Mouse (Mus musculus): Measurements from ENCODE around the gene Tyms. TPM values are rescaled to one million over a fixed set of nuclear protein-coding genes. Genes with fewer than 3 reads are reported as not detected.
A peak's percentile ranks its signal among the peaks of the same experiment; 100 is the strongest.

The Tyms gene
- polyA plus RNA-seq, 1 experiment from 2014 or later: 45.1 TPM

DNA sequence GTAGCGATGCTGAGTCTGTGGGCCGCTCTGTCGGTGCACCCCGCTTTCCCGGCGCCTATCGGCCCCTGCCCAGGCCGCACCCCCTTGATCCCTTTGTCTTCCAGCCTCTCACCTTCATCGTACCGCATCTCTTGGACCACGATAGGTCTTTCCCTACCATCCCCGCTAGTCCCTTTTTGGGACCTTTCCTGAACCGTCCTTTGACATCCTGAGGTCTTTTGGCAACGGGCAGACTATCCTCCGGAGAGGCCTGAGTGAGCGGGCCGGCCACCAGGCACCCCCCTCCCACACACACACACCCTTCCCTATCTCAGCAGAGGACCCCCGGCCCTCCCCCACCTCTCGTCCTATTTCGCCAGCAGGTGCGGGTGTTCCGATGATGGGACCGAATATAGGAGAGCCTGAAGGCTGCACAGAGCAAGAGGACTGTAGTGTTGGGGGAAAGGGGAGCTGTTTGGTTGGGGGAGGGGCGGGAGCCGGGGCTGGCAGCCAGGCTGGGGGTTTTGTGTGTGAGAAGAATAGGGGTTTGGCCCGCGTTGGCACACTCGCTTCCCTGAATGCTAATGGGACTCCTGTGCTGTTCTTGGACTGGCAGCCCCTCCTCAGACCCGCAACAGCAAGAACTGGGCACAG, 32.4 kb upstream of the Tyms start, which contains the start of gene 3110082J24Rik:
Gene 3110082J24Rik (minus strand): TSS at position 419 of the 633 bp plus-strand sequence.
- ATAC-seq (ENCODE audit: low FRiP score) (peak; percentile 52), DNase-seq (ENCODE audit: low spot score) (peak; percentile 63)
- WGBS: under 1% methylated on average over 29 of the region's 29 CpGs
- no peaks in the 10 kb centered on the region for H3K36me3 ChIP-seq (replicated peaks; ENCODE audit: control insufficient read depth, insufficient read depth)
- H3K9me3 ChIP-seq (ENCODE audit: control insufficient read depth, low read length): no peaks in the 10 kb centered on the region
- H3K9ac ChIP-seq: peak within 1 kb of the TSS; percentile 84
- H3K27me3 ChIP-seq (ENCODE audit: control insufficient read depth, insufficient read depth, low read length): no peaks in the 10 kb centered on the region
- peak within 1 kb of the TSS; percentile 97 for H3K4me2 ChIP-seq (replicated peaks)
- H3K27ac ChIP-seq: peak within 1 kb of the TSS; percentile 84
- H3K4me3 ChIP-seq (replicated peaks; ENCODE audit: low read length): peak within 1 kb of the TSS; percentile 70
- H3K4me1 ChIP-seq (replicated peaks; ENCODE audit: control insufficient read depth, insufficient read depth, low read length): peaks cover 35% of the 10 kb centered on the region

DNA sequence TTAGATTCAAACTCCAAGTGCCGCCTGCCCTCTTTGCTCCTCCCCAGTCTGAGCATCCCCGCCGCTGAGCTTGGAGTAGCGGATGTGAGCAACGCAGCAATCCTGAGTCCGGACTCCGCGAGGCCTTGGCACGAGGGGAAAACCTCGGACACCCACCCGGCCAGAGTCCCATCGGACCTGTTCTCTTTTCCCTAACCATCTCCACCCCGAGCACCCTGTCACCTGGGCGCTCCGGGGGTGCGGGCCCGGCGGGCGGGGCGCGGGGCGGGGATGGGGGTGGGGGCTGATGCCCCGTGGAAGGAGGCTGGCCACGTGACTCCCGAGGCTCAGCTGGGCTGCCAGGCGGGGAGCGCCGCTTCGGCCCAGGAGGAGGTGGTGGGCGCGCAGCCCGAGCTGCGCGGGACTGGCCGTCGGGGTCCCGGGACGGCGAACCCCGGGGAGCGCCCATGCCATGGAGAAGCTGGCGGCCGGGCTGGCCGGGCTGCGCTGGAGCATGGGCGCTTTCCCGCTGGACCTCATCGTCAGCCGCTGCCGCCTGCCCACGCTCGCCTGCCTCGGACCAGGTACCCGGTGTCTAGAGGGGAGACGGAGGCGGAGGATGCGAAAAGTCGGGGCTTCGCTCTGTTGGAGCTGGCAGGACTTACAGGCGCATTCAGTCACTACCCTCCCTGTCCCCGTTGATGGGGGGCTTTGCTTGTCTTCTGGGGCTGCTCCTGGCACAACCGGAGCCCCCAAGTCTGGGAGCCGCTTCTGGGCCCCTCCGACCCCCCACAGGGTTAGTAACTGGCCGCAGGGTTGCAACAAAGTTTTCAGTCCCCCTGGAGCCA, 31.6 kb upstream of the Tyms start, which contains the start of gene Garem2:
Gene Garem2 (plus strand): TSS at position 321 of the 827 bp plus-strand sequence.
- H3K36me3 ChIP-seq (replicated peaks; ENCODE audit: control insufficient read depth, insufficient read depth): no peaks in the 10 kb centered on the region
- peaks cover 28% of the 10 kb centered on the region for H3K4me1 ChIP-seq (replicated peaks; ENCODE audit: control insufficient read depth, insufficient read depth, low read length)
- DNase-seq (ENCODE audit: low spot score): peak; percentile 52
- peak; percentile 38; the same call in 1 of the 2 replicates for ATAC-seq (ENCODE audit: low FRiP score)
- peak within 1 kb of the TSS; percentile 84 for H3K9ac ChIP-seq
- peak within 1 kb of the TSS; percentile 97 for H3K4me2 ChIP-seq (replicated peaks)
- peak within 1 kb of the TSS; percentile 84 for H3K27ac ChIP-seq
- H3K4me3 ChIP-seq (replicated peaks; ENCODE audit: low read length): peak within 1 kb of the TSS; percentile 70
- no peaks in the 10 kb centered on the region for H3K9me3 ChIP-seq (ENCODE audit: control insufficient read depth, low read length)
- under 1% methylated on average over 55 of the region's 65 CpGs for WGBS
- H3K27me3 ChIP-seq (ENCODE audit: control insufficient read depth, insufficient read depth, low read length): no peaks in the 10 kb centered on the region

DNA sequence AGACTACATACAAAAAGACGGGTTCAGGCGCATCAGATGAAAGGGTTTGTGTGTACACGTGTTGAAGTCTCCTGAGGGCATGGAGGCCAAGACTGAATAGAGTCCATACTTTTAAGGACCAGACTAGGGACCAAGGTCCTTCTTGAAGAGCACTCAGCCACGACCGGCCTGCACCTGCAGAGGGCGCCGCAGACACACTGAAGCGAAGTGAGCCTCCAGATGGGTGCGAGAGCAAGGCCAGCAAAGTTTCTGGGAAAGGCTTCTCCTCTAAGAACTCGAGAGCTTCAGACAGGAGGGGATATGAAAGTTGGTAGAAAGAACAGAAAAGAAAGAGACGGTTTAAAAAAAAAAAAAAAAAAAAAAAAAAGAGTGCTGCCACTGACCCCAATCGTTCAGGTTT, 30.9 kb upstream of the Tyms start:
- WGBS: 1% methylated on average over 12 of the region's 12 CpGs
- peaks cover 26% of the 10 kb centered on the region for H3K4me1 ChIP-seq (replicated peaks; ENCODE audit: control insufficient read depth, insufficient read depth, low read length)
- no peaks in the 10 kb centered on the region for H3K36me3 ChIP-seq (replicated peaks; ENCODE audit: control insufficient read depth, insufficient read depth)
- DNase-seq (ENCODE audit: low spot score) (peak; percentile 68), ATAC-seq (ENCODE audit: low FRiP score) (no peak)
- no peaks in the 10 kb centered on the region for H3K27me3 ChIP-seq (ENCODE audit: control insufficient read depth, insufficient read depth, low read length)
- peak overlapping the region; percentile 97 for H3K4me2 ChIP-seq (replicated peaks)
- no peak overlapping the region for H3K9ac ChIP-seq
- H3K4me3 ChIP-seq (replicated peaks; ENCODE audit: low read length): peak overlapping the region; percentile 70
- no peak overlapping the region for H3K27ac ChIP-seq
- no peaks in the 10 kb centered on the region for H3K9me3 ChIP-seq (ENCODE audit: control insufficient read depth, low read length)

DNA sequence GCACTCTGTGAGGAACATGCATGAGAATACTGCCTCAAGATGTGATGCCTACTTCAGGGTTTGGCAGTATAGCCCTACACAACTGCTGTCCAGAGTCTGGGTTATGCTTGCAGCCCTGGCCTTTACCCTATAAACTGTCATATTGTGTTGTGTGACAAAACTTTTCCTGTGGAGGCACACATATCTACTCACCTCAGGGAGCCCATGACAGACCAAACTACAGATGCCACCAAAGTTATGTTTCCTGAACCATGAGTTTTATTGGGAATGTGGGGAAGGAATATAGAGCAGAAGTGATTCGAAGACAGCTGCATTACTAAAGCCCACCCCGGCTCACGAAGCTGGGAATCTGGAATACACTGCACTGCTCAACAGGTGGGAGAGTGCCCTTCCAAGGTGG, 29.9 kb upstream of the Tyms start:
- Histone ChIP-seq H3K9me3 (ENCODE audit: control insufficient read depth, low read length) (no peaks in the 10 kb centered on the region), H3K27ac (no peak overlapping the region), H3K4me1 (replicated peaks; ENCODE audit: control insufficient read depth, insufficient read depth, low read length) (peaks cover 26% of the 10 kb centered on the region), H3K36me3 (replicated peaks; ENCODE audit: control insufficient read depth, insufficient read depth) (no peaks in the 10 kb centered on the region), H3K4me3 (replicated peaks; ENCODE audit: low read length) (no peak overlapping the region), H3K4me2 (replicated peaks) (no peak overlapping the region), H3K9ac (no peak overlapping the region), H3K27me3 (ENCODE audit: control insufficient read depth, insufficient read depth, low read length) (no peaks in the 10 kb centered on the region)
- WGBS: 86% methylated on average over 3 of the region's 3 CpGs
- DNase-seq (ENCODE audit: low spot score): no peak
- ATAC-seq (ENCODE audit: low FRiP score): no peak

DNA sequence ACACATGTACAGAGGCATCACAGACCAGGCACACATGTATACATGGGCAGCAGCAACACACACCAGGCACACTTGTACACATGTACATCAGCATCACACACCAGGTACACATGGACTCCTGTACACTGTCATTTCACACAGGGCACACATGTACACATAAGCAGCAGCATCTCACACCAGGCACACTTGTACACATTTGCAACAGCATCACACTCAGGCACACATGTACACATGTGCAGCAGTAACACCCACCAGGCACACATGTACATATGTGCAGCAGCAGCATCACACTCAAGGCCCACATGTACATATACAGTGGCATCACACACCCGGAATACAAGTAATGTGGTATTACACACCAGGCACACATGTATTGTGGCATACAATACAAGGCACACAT, 24.8 kb upstream of the Tyms start:
- Histone ChIP-seq H3K9ac (no peak overlapping the region), H3K36me3 (replicated peaks; ENCODE audit: control insufficient read depth, insufficient read depth) (no peaks in the 10 kb centered on the region), H3K4me2 (replicated peaks) (no peak overlapping the region), H3K27ac (no peak overlapping the region), H3K4me3 (replicated peaks; ENCODE audit: low read length) (no peak overlapping the region), H3K4me1 (replicated peaks; ENCODE audit: control insufficient read depth, insufficient read depth, low read length) (no peaks in the 10 kb centered on the region), H3K9me3 (ENCODE audit: control insufficient read depth, low read length) (no peaks in the 10 kb centered on the region), H3K27me3 (ENCODE audit: control insufficient read depth, insufficient read depth, low read length) (no peaks in the 10 kb centered on the region)
- ATAC-seq (ENCODE audit: low FRiP score): no peak
- DNase-seq (ENCODE audit: low spot score): no peak
- 98% methylated on average over 1 of the region's 1 CpGs for WGBS

DNA sequence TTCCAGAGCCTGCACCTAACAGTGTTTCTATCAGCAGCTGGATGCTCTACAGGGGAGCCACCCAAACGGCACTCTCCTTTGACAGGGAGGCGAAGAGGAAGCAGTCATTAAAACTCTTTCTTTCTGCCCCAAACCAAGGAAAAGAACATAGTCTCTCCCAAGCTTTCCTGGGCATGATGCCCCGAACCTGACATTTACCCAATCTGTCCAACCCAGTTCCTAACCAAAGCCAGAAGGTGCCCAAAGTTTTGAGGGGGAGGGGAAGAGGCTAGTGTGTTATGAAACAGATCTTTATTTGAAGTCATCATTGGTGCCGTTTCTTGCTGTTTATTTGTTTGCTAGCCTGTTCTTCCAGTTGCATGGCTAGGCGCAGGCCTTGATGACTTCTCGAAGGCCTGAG, 22.3 kb upstream of the Tyms start:
- Histone ChIP-seq H3K4me2 (replicated peaks) (no peak overlapping the region), H3K4me3 (replicated peaks; ENCODE audit: low read length) (no peak overlapping the region), H3K9me3 (ENCODE audit: control insufficient read depth, low read length) (no peaks in the 10 kb centered on the region), H3K27me3 (ENCODE audit: control insufficient read depth, insufficient read depth, low read length) (no peaks in the 10 kb centered on the region), H3K4me1 (replicated peaks; ENCODE audit: control insufficient read depth, insufficient read depth, low read length) (no peaks in the 10 kb centered on the region), H3K27ac (no peak overlapping the region), H3K9ac (no peak overlapping the region), H3K36me3 (replicated peaks; ENCODE audit: control insufficient read depth, insufficient read depth) (no peaks in the 10 kb centered on the region)
- DNase-seq (ENCODE audit: low spot score) (no peak), ATAC-seq (ENCODE audit: low FRiP score) (no peak)
- 82% methylated on average over 6 of the region's 6 CpGs for WGBS

DNA sequence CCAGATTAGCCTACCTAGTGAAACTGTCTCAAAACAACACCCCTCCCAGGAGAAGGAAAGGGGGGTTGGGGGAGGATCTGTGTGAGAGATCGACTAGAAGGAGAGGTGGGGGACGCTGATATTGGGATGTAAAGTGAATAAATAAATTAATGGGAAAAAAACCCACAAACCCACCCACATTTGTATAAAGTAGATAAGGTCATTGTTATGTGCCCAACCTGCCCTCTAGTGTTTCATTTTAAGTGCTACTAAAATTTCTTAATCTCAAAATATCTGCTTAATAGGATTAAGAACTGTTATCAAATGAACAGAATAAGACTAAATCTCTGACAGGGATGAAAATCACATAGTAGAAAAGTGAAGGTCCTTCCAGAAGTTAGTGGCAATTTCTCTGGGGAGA, 21.0 kb upstream of the Tyms start:
- H3K36me3 ChIP-seq (replicated peaks; ENCODE audit: control insufficient read depth, insufficient read depth): no peaks in the 10 kb centered on the region
- H3K9me3 ChIP-seq (ENCODE audit: control insufficient read depth, low read length): no peaks in the 10 kb centered on the region
- no peaks in the 10 kb centered on the region for H3K4me1 ChIP-seq (replicated peaks; ENCODE audit: control insufficient read depth, insufficient read depth, low read length)
- no peaks in the 10 kb centered on the region for H3K27me3 ChIP-seq (ENCODE audit: control insufficient read depth, insufficient read depth, low read length)
- H3K27ac ChIP-seq: no peak overlapping the region
- ATAC-seq (ENCODE audit: low FRiP score) (no peak), DNase-seq (ENCODE audit: low spot score) (no peak)
- no peak overlapping the region for H3K9ac ChIP-seq
- no peak overlapping the region for H3K4me3 ChIP-seq (replicated peaks; ENCODE audit: low read length)
- H3K4me2 ChIP-seq (replicated peaks): no peak overlapping the region
- 68% methylated on average over 2 of the region's 2 CpGs for WGBS

DNA sequence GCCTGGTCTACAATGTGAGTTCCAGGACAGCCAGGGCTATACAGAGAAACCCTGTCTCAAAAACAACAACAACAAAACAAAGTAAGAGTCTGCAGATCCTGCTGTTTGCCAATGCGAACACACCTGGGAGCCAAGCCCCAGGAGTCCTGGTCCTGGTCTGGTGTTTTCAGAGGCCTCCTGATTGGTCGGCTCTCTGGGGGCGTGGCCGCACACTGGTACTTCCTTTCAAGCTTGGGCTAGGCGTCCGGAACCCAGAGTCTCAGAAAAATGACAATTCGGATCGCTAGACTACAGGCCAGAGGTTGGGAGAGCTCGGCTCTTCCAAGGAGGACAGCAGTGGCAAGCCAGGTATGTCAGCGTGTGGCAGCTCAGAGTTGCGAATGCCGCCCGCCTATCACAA, 19.3 kb upstream of the Tyms start:
- no peak for DNase-seq (ENCODE audit: low spot score)
- Histone ChIP-seq H3K36me3 (replicated peaks; ENCODE audit: control insufficient read depth, insufficient read depth) (no peaks in the 10 kb centered on the region), H3K4me3 (replicated peaks; ENCODE audit: low read length) (no peak overlapping the region), H3K27me3 (ENCODE audit: control insufficient read depth, insufficient read depth, low read length) (no peaks in the 10 kb centered on the region), H3K27ac (no peak overlapping the region), H3K9ac (no peak overlapping the region), H3K9me3 (ENCODE audit: control insufficient read depth, low read length) (no peaks in the 10 kb centered on the region), H3K4me1 (replicated peaks; ENCODE audit: control insufficient read depth, insufficient read depth, low read length) (no peaks in the 10 kb centered on the region), H3K4me2 (replicated peaks) (no peak overlapping the region)
- 67% methylated on average over 13 of the region's 13 CpGs for WGBS
- no peak for ATAC-seq (ENCODE audit: low FRiP score)

DNA sequence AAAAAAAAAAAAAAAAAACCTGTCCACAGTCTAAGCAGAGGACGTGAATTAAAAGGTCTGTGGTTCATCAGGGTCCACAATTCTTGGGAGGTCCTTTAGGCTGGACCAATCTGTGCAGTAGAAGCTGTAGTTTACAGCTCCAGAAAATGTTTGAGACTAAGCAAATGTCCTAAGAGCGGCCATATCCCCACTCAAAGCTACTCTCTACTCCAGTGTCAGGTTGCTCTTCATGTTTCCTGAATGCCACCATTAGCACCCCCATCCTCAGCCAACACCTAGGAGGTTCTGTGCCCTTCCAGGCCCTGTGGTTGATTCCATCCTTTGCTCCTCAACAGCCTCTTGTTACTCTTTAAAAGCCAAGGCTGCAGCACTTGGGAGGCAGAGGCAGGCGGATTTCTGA, 1.0 kb downstream of the Tyms start:
- WGBS: 55% methylated on average over 3 of the region's 3 CpGs
- H3K27me3 ChIP-seq (ENCODE audit: control insufficient read depth, insufficient read depth, low read length): no peaks in the 10 kb centered on the region
- H3K4me3 ChIP-seq (replicated peaks; ENCODE audit: low read length): peak overlapping the region; percentile 60
- DNase-seq (ENCODE audit: low spot score) (no peak), ATAC-seq (ENCODE audit: low FRiP score) (no peak)
- H3K4me1 ChIP-seq (replicated peaks; ENCODE audit: control insufficient read depth, insufficient read depth, low read length): peaks cover 6% of the 10 kb centered on the region; the same call in 1 of the 2 replicates
- H3K9ac ChIP-seq: peak overlapping the region; percentile 73
- peaks cover 35% of the 10 kb centered on the region for H3K36me3 ChIP-seq (replicated peaks; ENCODE audit: control insufficient read depth, insufficient read depth)
- H3K9me3 ChIP-seq (ENCODE audit: control insufficient read depth, low read length): no peaks in the 10 kb centered on the region
- no peak overlapping the region for H3K27ac ChIP-seq
- peak overlapping the region; percentile 93 for H3K4me2 ChIP-seq (replicated peaks)
